Mouse (Mus musculus): Measurements from ENCODE around the gene Spsb4. TPM values are rescaled to one million over a fixed set of nuclear protein-coding genes. Genes with fewer than 3 reads are reported as not detected.

The Spsb4 gene
- polyA plus RNA-seq (2012; rRNA removed) = 21.6 and 22.2 TPM in 2 replicates

GRCm38 (mm10) chr9:97018677-97019147 is at the start of gene Spsb4:
Spsb4 (minus strand) TSS chr9:97018843.

Other genes with a start within 250 kb of the Spsb4 start
- 31.6 and 34.5 TPM in 2 replicates for gene Pxylp1, start 126.2 kb downstream of the Spsb4 start, polyA plus RNA-seq (2012; rRNA removed)
- gene Slc25a36, start 92.3 kb upstream of the Spsb4 start, polyA plus RNA-seq (2012; rRNA removed) = 82.0 and 93.6 TPM in 2 replicates